Mouse (Mus musculus) heart, postnatal 0 days (tissue): ENCODE results near the gene Krt31.

ENCODE experiments used
- CTCF ChIP-seq: IDR thresholded peaks from 2 replicates; pipeline ENCODE4 v1.5.1; 2016; ENCODE audit warnings: antibody characterized with exemption, control low read depth, low read depth
- EP300 ChIP-seq: IDR thresholded peaks from 2 replicates; pipeline ENCODE4 v1.6.1; 2016; ENCODE audit warnings: antibody characterized with exemption, low read depth

- no peak for TF ChIP-seq CTCF
- no peak for TF ChIP-seq EP300
Measured at GRCm38 (mm10) chr11:100046303-100046866, 4.0 kb downstream of the Krt31 start.
